Mouse (Mus musculus) E14TG2a.4 (cell line): ENCODE data around the gene Dhx33.

Source experiments
- H3K27me3 ChIP-seq: 2 replicates; pipeline ENCODE4 v1.6.1; 2014; ENCODE audit warnings: low read length, control low read depth; ENCODE audit not compliant: insufficient read depth
- H3K36me3 ChIP-seq: 2 replicates; pipeline ENCODE4 v1.6.1; 2014; ENCODE audit warnings: low read length, control low read depth; ENCODE audit not compliant: insufficient read depth
- H3K4me1 ChIP-seq: replicated peaks from 2 replicates; pipeline ENCODE4 v1.6.1; 2014; ENCODE audit warnings: low read depth, low read length, control low read depth
- H3K4me3 ChIP-seq: replicated peaks from 2 replicates; pipeline ENCODE4 v1.5.1; 2014; ENCODE audit warnings: mild to moderate bottlenecking, low read length
- H3K9me3 ChIP-seq: 2 replicates; pipeline ENCODE4 v1.6.1; 2014; ENCODE audit warnings: low read length, control low read depth
- CTCF ChIP-seq: conservative IDR thresholded peaks from 2 replicates; pipeline ENCODE4 v1.5.1; 2014; ENCODE audit warnings: low read length
- NANOG ChIP-seq: IDR thresholded peaks from 2 replicates; pipeline ENCODE4 v1.6.1; 2014; ENCODE audit warnings: borderline replicate concordance, low read length, mixed read lengths
- POU5F1 ChIP-seq: IDR thresholded peaks from 2 replicates; pipeline ENCODE4 v1.6.1; 2014; ENCODE audit warnings: low read length, borderline replicate concordance

Dhx33 gene

GRCm38 (mm10) chr11:70944935-70945817 lies 59.1 kb downstream of the Dhx33 start:
- no peaks in the 10 kb centered on the region for H3K9me3 ChIP-seq
- H3K27me3 ChIP-seq: no peaks in the 10 kb centered on the region
- peaks cover 97% of the 10 kb centered on the region for H3K36me3 ChIP-seq
- H3K4me1 ChIP-seq: no peaks in the 10 kb centered on the region
- TF ChIP-seq CTCF: no peak
- no peak for TF ChIP-seq POU5F1
- no peak for TF ChIP-seq NANOG
- H3K4me3 ChIP-seq: no peak overlapping the region

- Histone ChIP-seq H3K36me3 (peaks cover 97% of the 10 kb centered on the region), H3K27me3 (no peaks in the 10 kb centered on the region), H3K9me3 (no peaks in the 10 kb centered on the region), H3K4me1 (0 out of 2 replicates have a peak, but pooled peaks cover 3% of the 10 kb centered on the region), H3K4me3 (no peak overlapping the region)
- TF ChIP-seq CTCF (no peak), NANOG (no peak), POU5F1 (no peak)
Measured at GRCm38 (mm10) chr11:70943651-70944050, 60.6 kb downstream of the Dhx33 start.

GRCm38 (mm10) chr11:70942596-70942995 lies 61.6 kb downstream of the Dhx33 start:
- no peaks in the 10 kb centered on the region for H3K9me3 ChIP-seq
- TF ChIP-seq NANOG (no peak), POU5F1 (no peak), CTCF (no peak; the same call in 1 of the 2 replicates)
- H3K4me1 ChIP-seq: 0 out of 2 replicates have a peak, but pooled peaks cover 3% of the 10 kb centered on the region
- H3K4me3 ChIP-seq: no peak overlapping the region
- H3K27me3 ChIP-seq: no peaks in the 10 kb centered on the region
- peaks cover 97% of the 10 kb centered on the region for H3K36me3 ChIP-seq

- no peaks in the 10 kb centered on the region for H3K9me3 ChIP-seq
- TF ChIP-seq NANOG (no peak), CTCF (peak; percentile 21; the same call in 1 of the 2 replicates), POU5F1 (no peak)
- H3K4me1 ChIP-seq: peaks cover 14% of the 10 kb centered on the region; the same call in 1 of the 2 replicates
- H3K36me3 ChIP-seq: peaks cover 80% of the 10 kb centered on the region
- no peak overlapping the region for H3K4me3 ChIP-seq
- no peaks in the 10 kb centered on the region for H3K27me3 ChIP-seq
Measured at GRCm38 (mm10) chr11:70935316-70935715, 68.9 kb downstream of the Dhx33 start.
